Mouse (Mus musculus) embryonic facial prominence, embryonic 10.5 days (tissue): Measurements from ENCODE around the gene Klc4. TPM values are rescaled to one million over a fixed set of nuclear protein-coding genes. Genes with fewer than 3 reads are reported as not detected.

ENCODE experiments used
- DNase-seq: peaks from one replicate; pipeline ENCODE4 v3.0.0-alpha.2; 2017; ENCODE audit warnings: low spot score
- H3K27ac ChIP-seq: fragments of 300-500 bp; sonication (generic); replicated peaks from 2 replicates; pipeline ENCODE4 v1.5.1; 2016; ENCODE audit warnings: mild to moderate bottlenecking
- H3K27me3 ChIP-seq: fragments of 300-500 bp; sonication (generic); replicated peaks from 2 replicates; pipeline ENCODE4 v1.6.1; 2016; ENCODE audit warnings: low read depth, mild to moderate bottlenecking; ENCODE audit not compliant: poor library complexity, severe bottlenecking
- H3K36me3 ChIP-seq: fragments of 300-500 bp; sonication (generic); replicated peaks from 2 replicates; pipeline ENCODE4 v1.6.1; 2016; ENCODE audit warnings: mild to moderate bottlenecking, moderate library complexity
- H3K4me1 ChIP-seq: fragments of 300-500 bp; sonication (generic); 2 replicates; pipeline ENCODE4 v1.6.1; 2016
- H3K4me3 ChIP-seq: fragments of 300-500 bp; sonication (generic); 2 replicates; pipeline ENCODE4 v1.5.1; 2016; ENCODE audit warnings: mild to moderate bottlenecking, moderate library complexity
- H3K9me3 ChIP-seq: fragments of 300-500 bp; sonication (generic); 2 replicates; pipeline ENCODE4 v1.6.1; 2016; ENCODE audit warnings: mild to moderate bottlenecking
- WGBS: fragments of 180-500 bp; shearing (Covaris S2); methylation state at CpG from one replicate; pipeline ENCODE4 v1.1.7; 2016; 5-methylcytosine and 5-hydroxymethylcytosine counted together
- polyA plus RNA-seq: library from polyadenylated mRNA; unstranded; fragments of >200 nt; fragmentation: Nextera tagmentation; extraction: Ambion mirVana; gene quantifications from 2 replicates; pipeline ENCODE4 v1.2.1, GENCODE M21; 2016

Klc4 gene
- polyA plus RNA-seq, 1 experiment from 2014 or later: 32.0 TPM

DNA sequence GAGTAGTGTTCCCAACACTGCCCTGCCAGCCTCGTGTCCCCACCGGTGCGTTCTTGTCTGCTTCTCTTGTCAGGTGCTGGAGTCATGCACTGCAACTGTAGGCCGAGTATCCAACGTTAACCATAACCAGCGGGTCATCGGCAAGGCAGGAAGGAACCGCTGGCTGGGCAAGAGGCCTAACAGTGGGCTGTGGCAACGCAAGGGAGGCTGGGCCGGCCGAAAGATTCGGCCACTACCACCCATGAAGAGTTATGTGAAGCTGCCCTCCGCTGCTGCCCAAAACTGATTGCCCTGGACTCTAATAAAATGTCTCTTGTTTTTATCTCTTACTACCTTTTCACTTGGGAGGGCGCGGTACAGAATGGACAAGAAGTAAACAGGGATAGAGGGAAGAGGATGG is 4.0 kb upstream of the Klc4 start:
- peak overlapping the region; percentile 97 for H3K27ac ChIP-seq
- no peaks in the 10 kb centered on the region for H3K27me3 ChIP-seq
- no peak for DNase-seq
- peaks cover 67% of the 10 kb centered on the region for H3K4me1 ChIP-seq
- WGBS: 35% methylated on average over 15 of the region's 15 CpGs
- H3K4me3 ChIP-seq: peak overlapping the region; percentile 83
- 0 out of 2 replicates have a peak, but pooled peaks cover 2% of the 10 kb centered on the region for H3K9me3 ChIP-seq
- H3K36me3 ChIP-seq: peaks cover 60% of the 10 kb centered on the region

DNA sequence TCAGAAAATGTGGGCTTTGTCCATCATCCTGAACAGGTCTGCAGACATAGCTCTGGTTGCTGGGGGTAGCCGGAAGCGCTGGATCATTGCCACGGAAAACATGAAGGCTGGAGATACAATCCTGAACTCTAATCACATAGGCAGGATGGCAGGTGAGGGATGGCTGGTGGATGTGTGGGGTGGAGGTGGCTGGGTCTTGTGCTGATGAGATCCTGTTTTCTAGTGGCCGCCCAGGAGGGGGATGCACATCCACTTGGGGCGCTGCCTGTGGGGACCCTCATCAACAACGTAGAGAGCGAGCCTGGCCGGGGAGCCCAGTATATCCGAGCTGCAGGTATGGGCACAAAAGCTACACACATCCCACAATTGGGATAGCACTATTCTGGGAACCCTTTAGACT is 2.6 kb upstream of the Klc4 start:
- Histone ChIP-seq H3K36me3 (peaks cover 50% of the 10 kb centered on the region), H3K4me1 (peaks cover 72% of the 10 kb centered on the region), H3K9me3 (no peaks in the 10 kb centered on the region), H3K4me3 (no peak overlapping the region), H3K27ac (no peak overlapping the region), H3K27me3 (no peaks in the 10 kb centered on the region)
- 94% methylated on average over 9 of the region's 9 CpGs for WGBS
- DNase-seq: no peak

DNA sequence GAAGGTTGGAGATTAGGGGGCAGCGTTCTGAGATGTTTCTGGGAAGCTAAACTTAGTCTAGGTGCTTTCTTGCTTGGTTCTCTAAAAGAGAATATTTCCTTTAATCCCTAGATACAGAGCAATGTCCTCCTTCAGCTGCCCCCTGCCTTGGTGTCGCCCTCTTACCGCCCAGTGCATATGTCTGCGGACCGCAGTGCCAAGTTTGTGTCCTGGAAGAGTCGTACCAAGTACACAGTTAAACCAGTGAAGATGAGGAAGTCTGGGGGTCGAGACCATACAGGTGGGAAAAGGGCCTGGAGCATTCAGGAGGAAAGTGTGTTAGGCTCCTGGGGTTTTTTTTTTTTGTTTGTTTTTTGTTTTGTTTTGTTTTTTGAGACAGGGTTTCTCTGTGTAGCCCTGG is 1.5 kb upstream of the Klc4 start:
- Histone ChIP-seq H3K27me3 (no peaks in the 10 kb centered on the region), H3K4me1 (peaks cover 60% of the 10 kb centered on the region), H3K4me3 (peak overlapping the region; percentile 78), H3K9me3 (no peaks in the 10 kb centered on the region), H3K36me3 (peaks cover 39% of the 10 kb centered on the region), H3K27ac (no peak overlapping the region)
- DNase-seq: no peak
- WGBS: 93% methylated on average over 7 of the region's 7 CpGs

DNA sequence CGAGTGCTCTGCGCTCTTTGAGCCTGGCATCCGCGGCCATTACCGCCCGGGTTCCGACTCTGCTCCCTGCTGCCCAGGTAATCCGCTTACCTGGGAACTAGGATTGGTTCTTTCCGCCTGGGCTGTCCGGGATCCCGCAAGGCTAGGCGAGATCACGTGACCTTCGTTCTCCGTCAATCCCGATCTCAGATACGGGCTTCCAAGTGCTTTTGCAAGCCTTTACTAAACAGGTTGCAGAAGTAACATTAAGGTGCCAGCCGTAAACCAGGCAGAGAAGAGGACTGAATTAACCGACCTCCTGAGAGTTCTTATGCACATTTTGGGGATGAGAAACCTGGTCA is 470 bp upstream of the Klc4 start:
- Histone ChIP-seq H3K4me1 (peaks cover 50% of the 10 kb centered on the region), H3K4me3 (peak overlapping the region; percentile 78), H3K27me3 (no peaks in the 10 kb centered on the region), H3K27ac (peak overlapping the region; percentile 89), H3K36me3 (peaks cover 39% of the 10 kb centered on the region), H3K9me3 (no peaks in the 10 kb centered on the region)
- under 1% methylated on average over 19 of the region's 19 CpGs for WGBS
- no peak for DNase-seq

DNA sequence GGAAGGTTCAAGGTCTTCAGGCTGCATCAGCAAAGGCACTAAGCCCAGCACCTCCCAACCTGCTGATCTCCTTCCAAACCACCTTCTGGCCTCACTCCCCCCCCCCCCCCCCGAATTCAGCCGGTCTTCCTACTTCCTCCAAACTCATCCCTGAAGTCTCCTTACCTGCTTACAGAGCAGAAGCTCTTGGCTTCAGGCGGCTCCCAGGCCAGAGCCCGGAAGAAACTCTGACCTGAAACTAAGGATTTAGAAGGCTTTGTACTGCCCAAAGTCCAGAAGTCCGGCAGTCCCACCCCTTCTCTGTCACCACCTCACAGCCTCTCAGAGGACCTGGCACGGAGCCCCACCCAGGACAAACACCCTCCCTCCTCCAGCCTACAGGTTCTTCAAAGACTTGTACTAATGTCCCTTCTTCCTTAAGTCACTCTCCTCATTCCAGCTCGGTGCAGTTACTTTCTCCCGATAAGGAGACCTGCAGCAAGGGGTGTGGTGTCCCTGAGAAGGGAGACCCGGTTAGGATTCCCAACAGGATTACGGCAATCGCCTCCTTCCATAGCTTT is 826 bp downstream of the Klc4 start:
- Histone ChIP-seq H3K27me3 (no peaks in the 10 kb centered on the region), H3K9me3 (no peaks in the 10 kb centered on the region), H3K4me1 (peaks cover 37% of the 10 kb centered on the region), H3K36me3 (peaks cover 52% of the 10 kb centered on the region), H3K4me3 (peak overlapping the region; percentile 78), H3K27ac (peak overlapping the region; percentile 89)
- DNase-seq: no peak
- 10% methylated on average over 11 of the region's 11 CpGs for WGBS

DNA sequence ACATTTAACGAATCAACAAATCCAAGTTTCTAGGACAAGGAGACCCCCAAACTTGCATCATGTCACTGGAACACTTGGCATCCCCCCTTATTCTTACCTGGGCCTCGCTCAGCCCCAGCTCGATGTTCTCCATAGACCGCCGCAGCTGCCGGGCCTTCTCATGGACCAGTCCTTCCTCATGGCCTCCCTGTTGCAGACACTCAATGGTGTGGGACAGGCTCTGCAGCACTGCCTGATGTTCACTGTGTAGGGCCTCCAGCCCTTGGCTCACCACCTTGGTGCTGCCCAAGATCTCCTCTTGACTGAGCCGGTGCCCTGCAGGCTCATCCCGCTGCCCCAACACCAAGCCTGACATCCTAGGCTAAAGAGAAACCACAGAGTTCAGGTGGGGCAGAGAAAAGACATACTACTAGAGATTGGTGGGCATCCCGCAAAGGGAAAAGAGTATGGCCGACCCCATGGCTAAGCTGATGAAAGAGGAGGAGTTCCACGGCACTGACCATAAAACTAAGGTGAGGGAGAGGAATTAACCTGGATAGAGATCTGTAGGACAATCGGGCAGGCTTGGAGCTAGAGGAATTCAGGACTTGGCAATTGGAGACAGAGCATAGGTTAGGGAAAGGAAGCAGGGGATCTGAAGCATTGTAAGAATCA is 1.5 kb downstream of the Klc4 start:
- Histone ChIP-seq H3K36me3 (peaks cover 52% of the 10 kb centered on the region), H3K27ac (no peak overlapping the region), H3K4me1 (peaks cover 30% of the 10 kb centered on the region), H3K9me3 (no peaks in the 10 kb centered on the region), H3K4me3 (peak overlapping the region; percentile 78), H3K27me3 (no peaks in the 10 kb centered on the region)
- DNase-seq: no peak
- WGBS: 87% methylated on average over 12 of the region's 12 CpGs

DNA sequence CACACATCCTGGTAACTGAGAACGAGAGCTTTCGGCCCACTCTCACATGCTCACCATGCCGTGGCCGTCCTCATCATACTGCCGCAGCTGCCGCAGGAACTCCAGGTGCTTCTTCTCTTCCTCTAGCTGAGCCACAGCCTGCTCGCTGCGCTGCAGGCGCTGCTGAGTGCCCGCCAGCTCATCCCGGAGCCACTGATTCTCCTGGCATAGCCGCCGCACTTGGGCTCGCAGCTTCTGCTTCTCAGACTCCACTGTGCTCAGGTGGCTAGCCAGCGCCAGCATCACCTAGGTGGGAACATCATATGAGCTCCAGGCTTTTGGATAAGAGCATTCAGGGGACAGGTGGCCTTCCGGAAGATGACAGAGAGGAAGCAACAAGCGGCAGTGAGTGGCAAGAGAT is 3.8 kb downstream of the Klc4 start:
- DNase-seq: no peak
- Histone ChIP-seq H3K9me3 (no peaks in the 10 kb centered on the region), H3K27ac (no peak overlapping the region), H3K4me1 (peaks cover 25% of the 10 kb centered on the region), H3K4me3 (0 out of 2 replicates have a peak overlapping the region, but pooled peaks have one; percentile 3), H3K36me3 (peaks cover 41% of the 10 kb centered on the region), H3K27me3 (no peaks in the 10 kb centered on the region)
- WGBS: 88% methylated on average over 17 of the region's 17 CpGs

DNA sequence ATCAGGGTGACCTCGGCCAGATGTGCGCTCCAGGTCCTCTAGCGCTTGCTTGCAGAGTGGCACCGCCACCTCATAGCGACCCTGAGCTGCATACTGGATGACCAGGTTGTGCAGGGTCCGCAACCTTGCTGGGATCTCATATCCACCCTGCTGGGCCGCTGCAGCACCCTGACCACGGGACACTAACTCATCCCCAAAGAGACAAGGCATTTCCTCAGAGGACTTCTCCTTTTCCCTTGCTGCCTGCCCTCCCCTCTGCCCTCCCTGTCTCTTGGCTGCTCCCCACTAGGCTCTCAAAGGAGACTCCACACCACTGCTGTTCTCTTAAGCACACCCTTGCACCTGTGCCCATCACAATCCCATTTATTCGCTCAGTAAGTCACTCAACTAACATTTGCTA is 5.9 kb downstream of the Klc4 start:
- Histone ChIP-seq H3K36me3 (peaks cover 58% of the 10 kb centered on the region), H3K9me3 (no peaks in the 10 kb centered on the region), H3K27me3 (no peaks in the 10 kb centered on the region), H3K4me1 (peaks cover 25% of the 10 kb centered on the region), H3K4me3 (no peak overlapping the region), H3K27ac (no peak overlapping the region)
- 84% methylated on average over 9 of the region's 9 CpGs for WGBS
- no peak for DNase-seq

DNA sequence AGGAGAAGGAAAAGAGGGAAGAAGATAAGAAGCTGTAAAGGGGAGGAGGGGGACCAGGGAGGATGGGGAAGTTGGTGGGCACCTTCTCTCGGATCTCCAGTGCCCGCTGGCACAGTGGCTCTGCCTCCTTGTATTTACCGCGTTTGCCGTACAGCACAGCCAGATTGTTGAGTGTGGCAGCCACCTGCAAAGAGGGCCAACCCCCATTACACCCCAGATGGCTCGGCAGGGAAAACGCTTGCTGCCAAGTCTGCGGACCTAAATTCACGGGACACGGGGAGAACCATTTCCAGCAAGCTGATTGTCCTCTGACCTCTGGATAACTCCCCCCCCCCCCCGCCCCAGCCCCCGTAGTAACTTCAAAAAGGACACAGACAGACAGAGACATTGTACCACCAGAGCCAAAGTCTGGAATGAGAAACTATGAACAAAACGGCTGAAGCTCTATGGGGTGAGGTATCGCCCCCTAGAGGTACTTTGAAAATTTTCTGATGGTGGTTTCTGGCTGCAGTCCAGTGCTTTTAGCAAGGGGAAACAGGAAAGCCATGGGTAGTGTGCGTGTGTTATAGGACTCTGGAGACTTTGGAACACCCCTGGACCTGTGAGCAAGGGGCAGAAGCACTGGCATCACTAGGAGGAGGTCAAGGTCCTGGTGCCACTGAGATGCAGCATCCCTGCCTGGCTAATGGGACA is 8.8 kb downstream of the Klc4 start:
- WGBS: 29% methylated on average over 15 of the region's 15 CpGs
- Histone ChIP-seq H3K9me3 (no peaks in the 10 kb centered on the region), H3K4me3 (peak overlapping the region; percentile 30; the same call in 1 of the 2 replicates), H3K36me3 (peaks cover 62% of the 10 kb centered on the region), H3K27ac (peak overlapping the region; percentile 63), H3K4me1 (peaks cover 16% of the 10 kb centered on the region), H3K27me3 (no peaks in the 10 kb centered on the region)
- peak; percentile 49 for DNase-seq

DNA sequence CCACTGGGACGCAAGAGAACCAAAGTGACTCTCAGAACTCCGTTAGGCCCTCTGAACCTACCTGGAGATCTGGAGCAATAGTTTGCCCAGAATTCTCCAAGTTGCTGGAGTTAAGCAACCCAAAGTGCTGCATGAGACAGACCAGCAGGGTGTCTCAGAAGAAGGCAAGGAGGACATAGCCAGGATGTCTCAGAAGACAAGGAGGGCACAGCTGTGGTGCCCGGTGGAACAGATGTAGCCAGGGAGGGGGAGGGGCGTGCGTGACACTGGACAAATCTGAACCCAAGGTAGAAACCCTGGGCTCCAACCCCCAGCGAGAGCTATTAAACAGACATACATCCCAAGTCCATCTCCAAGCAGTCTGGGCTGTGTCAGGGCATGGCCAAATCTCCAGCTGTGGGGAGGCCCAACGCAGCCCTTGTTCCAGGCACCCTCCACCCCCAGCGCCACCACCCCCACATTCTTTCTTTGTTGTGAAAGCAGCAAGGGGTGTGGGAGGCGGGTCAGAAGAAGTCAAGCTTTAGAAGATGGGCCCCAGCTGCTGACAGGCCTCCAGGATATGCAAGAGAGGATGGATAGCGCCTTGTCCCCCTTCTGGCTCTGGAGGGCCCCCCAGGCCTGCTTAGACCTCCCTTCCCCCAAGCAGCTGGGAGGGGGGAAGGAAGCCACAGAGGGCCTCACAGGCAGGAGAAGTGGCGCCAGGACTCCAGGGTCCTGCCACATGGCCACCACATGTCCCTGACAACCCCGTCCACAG is 16.0 kb downstream of the Klc4 start:
- H3K4me3 ChIP-seq: peak overlapping the region; percentile 97
- H3K27me3 ChIP-seq: no peaks in the 10 kb centered on the region
- 7% methylated on average over 12 of the region's 12 CpGs for WGBS
- H3K4me1 ChIP-seq: peaks cover 64% of the 10 kb centered on the region
- peak; percentile 76 for DNase-seq
- H3K9me3 ChIP-seq: no peaks in the 10 kb centered on the region
- H3K27ac ChIP-seq: peak overlapping the region; percentile 97
- H3K36me3 ChIP-seq: peaks cover 17% of the 10 kb centered on the region

DNA sequence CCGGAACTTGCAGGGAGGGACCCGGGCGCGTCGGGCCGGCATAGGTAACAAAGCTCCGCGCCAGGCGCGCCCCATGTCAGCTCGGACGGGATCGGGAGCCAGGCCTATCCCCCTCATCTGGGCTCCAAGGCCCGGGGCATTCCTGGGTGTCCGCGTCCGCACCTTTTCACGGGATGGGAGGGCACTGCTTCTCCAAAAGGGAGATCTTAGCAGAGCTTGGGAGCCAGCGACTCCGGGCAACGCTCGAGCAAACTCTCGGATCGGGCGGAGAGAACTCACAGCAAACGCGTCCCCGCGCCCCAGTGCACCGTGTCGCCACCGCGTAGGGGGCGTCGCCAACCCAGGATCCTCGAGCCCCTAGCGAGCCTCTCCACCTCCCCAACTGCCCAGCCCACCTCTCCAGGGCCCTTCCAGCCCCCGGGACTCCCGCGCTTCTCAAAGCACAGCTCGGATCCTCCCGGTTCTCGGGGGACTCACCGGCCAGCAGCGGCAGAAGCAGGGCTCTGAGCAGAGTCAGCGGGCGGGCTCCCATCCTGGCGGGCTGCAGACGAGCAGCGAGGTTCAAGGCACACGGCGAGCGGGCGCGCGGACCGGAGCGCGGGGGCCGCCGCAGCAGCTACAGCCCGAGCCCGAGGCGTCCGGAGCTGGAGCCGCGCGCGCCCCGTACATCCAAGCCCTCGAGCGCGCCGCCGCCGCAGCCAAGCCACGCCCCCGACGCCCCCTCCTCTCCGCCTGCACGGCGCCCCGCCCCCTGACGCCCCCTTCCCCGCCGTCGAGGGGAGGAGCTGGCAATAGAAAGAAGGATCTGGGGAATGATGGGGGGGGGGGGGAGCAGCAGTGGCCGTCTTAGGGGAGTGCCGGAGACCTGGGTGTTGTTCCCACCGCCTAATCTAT is 16.8 kb downstream of the Klc4 start, which contains the start of gene Ptk7:
Gene Ptk7 (minus strand): TSS at position 714 of the 894 bp plus-strand sequence.
- Histone ChIP-seq H3K9me3 (no peaks in the 10 kb centered on the region), H3K4me1 (peaks cover 72% of the 10 kb centered on the region), H3K27ac (peak within 1 kb of the TSS; percentile 97), H3K27me3 (no peaks in the 10 kb centered on the region), H3K36me3 (peaks cover 16% of the 10 kb centered on the region), H3K4me3 (peak within 1 kb of the TSS; percentile 97)
- WGBS: under 1% methylated on average over 89 of the region's 90 CpGs
- peak; percentile 98 for DNase-seq

DNA sequence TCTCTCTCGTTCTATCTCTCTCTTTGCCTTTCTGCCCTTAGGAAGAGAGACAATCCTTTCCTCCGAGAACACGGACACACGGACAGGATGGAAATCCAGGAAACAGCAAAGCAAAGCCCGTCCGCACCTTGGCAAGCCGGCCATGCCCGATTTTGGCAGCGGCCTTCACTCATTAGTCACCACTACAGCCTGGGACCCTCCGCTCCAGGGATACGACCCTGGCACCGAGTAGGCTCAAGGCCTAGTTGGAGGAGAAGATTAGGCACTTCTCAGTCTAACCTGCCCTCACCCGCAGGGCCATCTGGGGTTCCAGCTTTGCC is 17.4 kb downstream of the Klc4 start:
- H3K4me1 ChIP-seq: peaks cover 78% of the 10 kb centered on the region
- H3K4me3 ChIP-seq: peak overlapping the region; percentile 97
- DNase-seq: no peak
- H3K36me3 ChIP-seq: peaks cover 16% of the 10 kb centered on the region
- WGBS: 1% methylated on average over 13 of the region's 13 CpGs
- H3K27ac ChIP-seq: peak overlapping the region; percentile 97
- H3K27me3 ChIP-seq: no peaks in the 10 kb centered on the region
- H3K9me3 ChIP-seq: no peaks in the 10 kb centered on the region
